Mouse (Mus musculus) skeletal muscle tissue, adult 2 months (tissue): ENCODE measurements around the gene Hoxc10.

Experiments used
- DNase-seq: peaks from one replicate; pipeline ENCODE4 v3.0.0-alpha.2; 2012; ENCODE audit warnings: low read depth, low spot score

The Hoxc10 gene

GRCm38 (mm10) chr15:102966776-102967311 is at the start of gene Hoxc10:
Gene Hoxc10 (plus strand): TSS chr15:102966796.
- DNase-seq: no peak

- no peak for DNase-seq
Measured at GRCm38 (mm10) chr15:102917972-102918572, 48.5 kb upstream of the Hoxc10 start.

GRCm38 (mm10) chr15:102918611-102919265 is 47.9 kb upstream of the Hoxc10 start:
- DNase-seq: no peak

- no peak for DNase-seq
Measured at GRCm38 (mm10) chr15:102919336-102920180, 47.0 kb upstream of the Hoxc10 start.

GRCm38 (mm10) chr15:102920619-102921018 is 46.0 kb upstream of the Hoxc10 start:
- DNase-seq: peak; percentile 63

GRCm38 (mm10) chr15:102921053-102922011 is 45.3 kb upstream of the Hoxc10 start, which contains the start of gene Hoxc13:
Gene Hoxc13 (plus strand): TSS chr15:102921103.
- no peak for DNase-seq

- DNase-seq: no peak
Measured at GRCm38 (mm10) chr15:102922012-102922362, 44.6 kb upstream of the Hoxc10 start.

GRCm38 (mm10) chr15:102922636-102923500 is 43.7 kb upstream of the Hoxc10 start:
- no peak for DNase-seq

- DNase-seq: no peak
Measured at GRCm38 (mm10) chr15:102927032-102927645, 39.5 kb upstream of the Hoxc10 start.

- no peak for DNase-seq
Measured at GRCm38 (mm10) chr15:102931706-102932358, 34.8 kb upstream of the Hoxc10 start.

GRCm38 (mm10) chr15:102934438-102934837 is 32.2 kb upstream of the Hoxc10 start:
- DNase-seq: no peak

- DNase-seq: no peak
Measured at GRCm38 (mm10) chr15:102934897-102935296, 31.7 kb upstream of the Hoxc10 start.

GRCm38 (mm10) chr15:102936279-102936972 is 30.2 kb upstream of the Hoxc10 start, which contains the start of gene Hoxc12:
Gene Hoxc12 (plus strand): TSS chr15:102936757.
- DNase-seq: no peak

GRCm38 (mm10) chr15:102937036-102937666 is 29.4 kb upstream of the Hoxc10 start:
- DNase-seq: no peak

GRCm38 (mm10) chr15:102939256-102940155 is 27.1 kb upstream of the Hoxc10 start:
- no peak for DNase-seq

GRCm38 (mm10) chr15:102942739-102943467 is 23.7 kb upstream of the Hoxc10 start:
- no peak for DNase-seq
